Mouse (Mus musculus): Measurements from ENCODE around the gene Ift22.

DNA sequence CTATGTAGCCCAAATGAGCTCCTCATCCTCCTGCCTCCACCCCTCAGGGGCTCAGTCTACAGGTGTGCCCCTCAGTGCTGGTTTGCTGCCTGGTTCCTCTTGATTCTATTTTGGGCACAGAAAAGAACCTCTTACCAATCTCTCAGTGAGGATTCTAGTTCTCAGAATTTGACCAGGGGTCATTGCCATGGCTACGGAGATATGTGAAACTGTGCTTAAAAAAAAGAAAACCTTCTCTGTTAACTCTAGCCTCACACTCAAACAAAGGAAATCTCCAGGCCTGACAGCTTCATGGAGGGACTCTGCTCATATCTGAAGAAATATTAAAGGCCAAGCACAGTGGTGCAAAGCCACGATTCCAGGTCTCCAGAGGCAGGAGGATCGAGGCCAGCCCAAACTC is 34.8 kb downstream of the Ift22 start:
- no peak for TF ChIP-seq GATA1 (IDR thresholded peaks at IDR 0.05; ENCODE audit: low read length)
- TF ChIP-seq TAL1 (IDR thresholded peaks at IDR 0.05; ENCODE audit: low read length), result no peak

Measured in erythroblast, embryonic 14.5 days (primary cell).